Mouse (Mus musculus): ENCODE data around the gene Prokr2. TPM values are rescaled to one million over a fixed set of nuclear protein-coding genes. Genes with fewer than 3 reads are reported as not detected.
"Not testable (repeated sequence)": the region's sequence is repeated elsewhere in the genome, so short reads cannot be mapped to it uniquely, and the experiment has no call there.

Prokr2 gene
- polyA plus RNA-seq, 2 experiments, result 1.4 to 4.0 TPM

- peaks cover 37% of the 10 kb centered on the region for H3K36me3 ChIP-seq (ENCODE audit: control insufficient read depth, insufficient read depth, low read length)
- no peak for ATAC-seq (ENCODE audit: low FRiP score, low read depth)
- no peak for TF ChIP-seq POLR2A (IDR thresholded peaks at IDR 0.05; ENCODE audit: borderline replicate concordance, extremely low read depth, insufficient read depth, insufficient read length)
Observed at GRCm38 (mm10) chr2:132293694-132294450, 91.4 kb downstream of the Prokr2 start.

GRCm38 (mm10) chr2:132292083-132292482 lies 93.2 kb downstream of the Prokr2 start:
- WGBS, result 57% methylated on average over 4 of the region's 4 CpGs
- ATAC-seq (ENCODE audit: low FRiP score, low read depth), result no peak
- TF ChIP-seq POLR2A (IDR thresholded peaks at IDR 0.05; ENCODE audit: borderline replicate concordance, extremely low read depth, insufficient read depth, insufficient read length), result no peak

More at GRCm38 (mm10) chr2:132293694-132294450, 91.4 kb downstream of the Prokr2 start:
- DNase-seq (ENCODE audit: low spot score), result no peak
- Histone ChIP-seq H3K4me3 (replicated peaks; ENCODE audit: low read length) (no peak overlapping the region), H3K4me2 (replicated peaks; ENCODE audit: low read depth, low read length, severe bottlenecking) (no peak overlapping the region), H3K9ac (ENCODE audit: low read depth, low read length, severe bottlenecking) (no peak overlapping the region), H3K27ac (replicated peaks; ENCODE audit: low read depth, low read length) (no peak overlapping the region), H3K27me3 (ENCODE audit: control insufficient read depth, insufficient read depth, low read length) (no peaks in the 10 kb centered on the region), H3K4me1 (ENCODE audit: control insufficient read depth, insufficient read depth, low read length) (no peaks in the 10 kb centered on the region), H3K9me3 (ENCODE audit: control insufficient read depth, low read length) (no peaks in the 10 kb centered on the region)
- WGBS, result 92% methylated on average over 10 of the region's 10 CpGs

GRCm38 (mm10) chr2:132291265-132291664 lies 94.0 kb downstream of the Prokr2 start:
- peaks cover 20% of the 10 kb centered on the region for H3K36me3 ChIP-seq (ENCODE audit: control insufficient read depth, insufficient read depth, low read length)
- no peaks in the 10 kb centered on the region for H3K4me1 ChIP-seq (ENCODE audit: control insufficient read depth, insufficient read depth, low read length)
- H3K27me3 ChIP-seq (ENCODE audit: control insufficient read depth, insufficient read depth, low read length), result no peaks in the 10 kb centered on the region
- H3K4me2 ChIP-seq (replicated peaks; ENCODE audit: low read depth, low read length, severe bottlenecking), result no peak overlapping the region
- H3K27ac ChIP-seq (replicated peaks; ENCODE audit: low read depth, low read length), result no peak overlapping the region
- DNase-seq (ENCODE audit: low spot score), result no peak
- no peak for TF ChIP-seq POLR2A (IDR thresholded peaks at IDR 0.05; ENCODE audit: borderline replicate concordance, extremely low read depth, insufficient read depth, insufficient read length)
- H3K9ac ChIP-seq (ENCODE audit: low read depth, low read length, severe bottlenecking), result no peak overlapping the region
- ATAC-seq (ENCODE audit: low FRiP score, low read depth), result no peak
- WGBS, result 53% methylated on average over 3 of the region's 3 CpGs
- no peak overlapping the region for H3K4me3 ChIP-seq (replicated peaks; ENCODE audit: low read length)
- no peaks in the 10 kb centered on the region for H3K9me3 ChIP-seq (ENCODE audit: control insufficient read depth, low read length)

More at GRCm38 (mm10) chr2:132292083-132292482, 93.2 kb downstream of the Prokr2 start:
- H3K9ac ChIP-seq (ENCODE audit: low read depth, low read length, severe bottlenecking), result no peak overlapping the region
- H3K27ac ChIP-seq (replicated peaks; ENCODE audit: low read depth, low read length), result no peak overlapping the region
- no peaks in the 10 kb centered on the region for H3K9me3 ChIP-seq (ENCODE audit: control insufficient read depth, low read length)
- no peak overlapping the region for H3K4me2 ChIP-seq (replicated peaks; ENCODE audit: low read depth, low read length, severe bottlenecking)
- DNase-seq (ENCODE audit: low spot score), result no peak
- H3K4me1 ChIP-seq (ENCODE audit: control insufficient read depth, insufficient read depth, low read length), result no peaks in the 10 kb centered on the region
- H3K27me3 ChIP-seq (ENCODE audit: control insufficient read depth, insufficient read depth, low read length), result no peaks in the 10 kb centered on the region
- H3K4me3 ChIP-seq (replicated peaks; ENCODE audit: low read length), result no peak overlapping the region
- peaks cover 23% of the 10 kb centered on the region for H3K36me3 ChIP-seq (ENCODE audit: control insufficient read depth, insufficient read depth, low read length)

- Histone ChIP-seq H3K9ac (ENCODE audit: low read depth, low read length, severe bottlenecking) (no peak overlapping the region), H3K27ac (replicated peaks; ENCODE audit: low read depth, low read length) (no peak overlapping the region), H3K36me3 (ENCODE audit: control insufficient read depth, insufficient read depth, low read length) (peaks cover 15% of the 10 kb centered on the region), H3K4me3 (replicated peaks; ENCODE audit: low read length) (no peak overlapping the region), H3K9me3 (ENCODE audit: control insufficient read depth, low read length) (no peaks in the 10 kb centered on the region), H3K4me2 (replicated peaks; ENCODE audit: low read depth, low read length, severe bottlenecking) (no peak overlapping the region), H3K27me3 (ENCODE audit: control insufficient read depth, insufficient read depth, low read length) (no peaks in the 10 kb centered on the region), H3K4me1 (ENCODE audit: control insufficient read depth, insufficient read depth, low read length) (no peaks in the 10 kb centered on the region)
- ATAC-seq (ENCODE audit: low FRiP score, low read depth) (no peak), DNase-seq (ENCODE audit: low spot score) (no peak)
- WGBS, result 76% methylated on average over 6 of the region's 6 CpGs
- no peak for TF ChIP-seq POLR2A (IDR thresholded peaks at IDR 0.05; ENCODE audit: borderline replicate concordance, extremely low read depth, insufficient read depth, insufficient read length)
Observed at GRCm38 (mm10) chr2:132290808-132291207, 94.4 kb downstream of the Prokr2 start.

- not testable (repeated sequence) for H3K4me1 ChIP-seq (ENCODE audit: control insufficient read depth, insufficient read depth, low read length); H3K4me3 ChIP-seq (replicated peaks; ENCODE audit: low read length); H3K4me2 ChIP-seq (replicated peaks; ENCODE audit: low read depth, low read length, severe bottlenecking); ATAC-seq (ENCODE audit: low FRiP score, low read depth); DNase-seq (ENCODE audit: low spot score); H3K27ac ChIP-seq (replicated peaks; ENCODE audit: low read depth, low read length); H3K36me3 ChIP-seq (ENCODE audit: control insufficient read depth, insufficient read depth, low read length); H3K9ac ChIP-seq (ENCODE audit: low read depth, low read length, severe bottlenecking); H3K27me3 ChIP-seq (ENCODE audit: control insufficient read depth, insufficient read depth, low read length); H3K9me3 ChIP-seq (ENCODE audit: control insufficient read depth, low read length)
- 74% methylated on average over 5 of the region's 7 CpGs for WGBS
Observed at GRCm38 (mm10) chr2:132289213-132289612, 96.0 kb downstream of the Prokr2 start.

Other genes starting within 250 kb of the Prokr2 start
- 17.6 and 22.7 TPM in 2 replicates for gene Slc23a2, start 240.3 kb downstream of the Prokr2 start, polyA plus RNA-seq (2012; rRNA removed)
- 15.6 and 19.9 TPM in 2 replicates for gene Slc23a2, start 240.3 kb downstream of the Prokr2 start, polyA plus RNA-seq (2014; fragmentation: Nextera tagmentation; extraction: Ambion mirVana)
- gene Tmem230, start 137.6 kb downstream of the Prokr2 start, polyA plus RNA-seq (2012; rRNA removed), result 69.4 and 72.1 TPM in 2 replicates
- 47.2 and 55.6 TPM in 2 replicates for gene Tmem230, start 137.6 kb downstream of the Prokr2 start, polyA plus RNA-seq (2014; fragmentation: Nextera tagmentation; extraction: Ambion mirVana)
- gene Pcna, start 132.1 kb downstream of the Prokr2 start, polyA plus RNA-seq (2012; rRNA removed), result 284 and 315 TPM in 2 replicates
- 229 and 234 TPM in 2 replicates for gene Pcna, start 132.1 kb downstream of the Prokr2 start, polyA plus RNA-seq (2014; fragmentation: Nextera tagmentation; extraction: Ambion mirVana)
- 21.2 and 26.1 TPM in 2 replicates for gene Cds2, start 122.3 kb downstream of the Prokr2 start, polyA plus RNA-seq (2012; rRNA removed)
- 17.1 and 25.1 TPM in 2 replicates for gene Cds2, start 122.3 kb downstream of the Prokr2 start, polyA plus RNA-seq (2014; fragmentation: Nextera tagmentation; extraction: Ambion mirVana)
- gene Gpcpd1, start 202.3 kb upstream of the Prokr2 start, polyA plus RNA-seq (2012; rRNA removed), result 32.5 and 34.6 TPM in 2 replicates
- gene Gpcpd1, start 202.3 kb upstream of the Prokr2 start, polyA plus RNA-seq (2014; fragmentation: Nextera tagmentation; extraction: Ambion mirVana), result 41.7 and 43.4 TPM in 2 replicates

Measured in limb, embryonic 14.5 days (tissue).